Mouse (Mus musculus): ENCODE data around the gene Nelfe. TPM values are rescaled to one million over a fixed set of nuclear protein-coding genes. Genes with fewer than 3 reads are reported as not detected.
A peak's percentile ranks its signal among the peaks of the same experiment; 100 is the strongest.
"Not testable (repeated sequence)": the region's sequence is repeated elsewhere in the genome, so short reads cannot be mapped to it uniquely, and the experiment has no call there.

Gene Nelfe
- polyA plus RNA-seq, 2 experiments from 2014 or later = 45.4 to 53.4 TPM

- peak; percentile 41 for ATAC-seq
Measured at GRCm38 (mm10) chr17:34894074-34894597, 43.9 kb downstream of the Nelfe start.

DNA sequence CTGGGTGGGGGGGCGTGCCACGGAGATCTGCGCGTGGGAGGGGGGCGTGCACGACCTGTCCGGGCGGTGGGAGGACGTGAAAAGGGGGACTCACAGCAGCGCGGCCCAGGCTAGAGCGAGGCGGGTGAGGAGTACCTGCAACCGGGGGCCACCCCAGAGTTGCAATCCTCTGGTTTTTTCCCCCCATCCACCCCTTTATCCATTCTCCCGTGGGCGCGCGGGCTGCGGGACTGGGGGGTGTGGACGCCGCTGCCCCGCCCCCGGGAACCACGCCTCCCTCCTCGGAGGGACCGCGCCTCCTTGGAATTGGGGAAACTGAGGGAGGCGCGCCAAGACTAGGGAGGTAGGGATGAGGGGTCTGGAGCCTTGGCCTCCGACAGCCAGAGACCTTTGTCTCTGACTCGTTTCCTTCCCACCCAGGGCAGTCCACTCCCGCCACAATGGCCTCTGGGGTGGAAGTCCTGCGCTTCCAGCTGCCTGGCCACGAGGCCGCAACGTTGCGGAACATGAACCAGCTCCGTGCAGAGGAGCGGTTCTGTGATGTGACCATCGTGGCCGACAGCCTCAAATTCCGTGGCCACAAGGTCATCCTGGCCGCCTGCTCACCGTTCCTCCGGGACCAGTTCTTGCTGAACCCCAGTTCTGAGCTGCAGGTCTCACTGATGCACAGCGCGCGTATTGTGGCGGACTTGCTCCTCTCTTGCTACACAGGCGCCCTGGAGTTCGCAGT, 44.8 kb downstream of the Nelfe start:
- ATAC-seq = no peak

GRCm38 (mm10) chr17:34895724-34896123, 45.5 kb downstream of the Nelfe start:
- no peak for ATAC-seq

GRCm38 (mm10) chr17:34896366-34896765, 46.2 kb downstream of the Nelfe start:
- ATAC-seq = peak; percentile 11

DNA sequence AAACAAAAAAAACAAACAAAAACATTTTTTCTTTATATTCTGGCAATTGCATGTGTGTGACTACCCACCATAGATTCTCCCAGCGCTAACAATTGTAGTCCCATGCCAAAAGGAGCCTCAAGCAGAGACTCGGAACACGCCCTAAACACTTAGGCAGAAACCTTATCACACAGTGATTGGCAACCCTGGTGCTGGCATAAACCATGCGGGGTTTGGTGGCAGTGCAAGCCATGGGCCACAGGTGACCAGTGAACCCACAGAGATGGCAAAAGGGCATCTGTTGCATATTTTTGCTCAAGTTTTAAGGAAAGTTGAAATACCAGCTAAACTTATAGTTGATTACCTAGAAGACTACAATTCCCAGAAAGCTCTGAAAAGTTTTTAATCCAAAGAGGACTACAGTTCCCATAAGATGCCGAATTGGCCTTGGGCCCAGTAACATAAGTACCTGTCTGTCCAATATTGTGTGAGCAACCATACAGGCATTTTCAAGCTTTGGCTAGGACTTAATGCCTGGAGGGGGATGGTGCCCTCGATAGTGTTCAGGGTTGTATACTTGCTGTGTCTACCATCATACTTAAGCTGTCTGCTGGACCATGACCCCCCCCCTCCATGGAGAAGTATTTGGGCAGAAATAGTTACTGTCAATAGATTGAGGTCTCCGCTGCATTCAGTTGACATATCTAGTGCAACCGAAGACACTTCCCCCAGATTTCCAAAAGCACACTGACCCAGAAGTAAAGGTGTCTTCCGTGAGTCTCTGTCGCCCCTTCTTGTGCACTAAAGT, 47.4 kb downstream of the Nelfe start:
- no peak for ATAC-seq

DNA sequence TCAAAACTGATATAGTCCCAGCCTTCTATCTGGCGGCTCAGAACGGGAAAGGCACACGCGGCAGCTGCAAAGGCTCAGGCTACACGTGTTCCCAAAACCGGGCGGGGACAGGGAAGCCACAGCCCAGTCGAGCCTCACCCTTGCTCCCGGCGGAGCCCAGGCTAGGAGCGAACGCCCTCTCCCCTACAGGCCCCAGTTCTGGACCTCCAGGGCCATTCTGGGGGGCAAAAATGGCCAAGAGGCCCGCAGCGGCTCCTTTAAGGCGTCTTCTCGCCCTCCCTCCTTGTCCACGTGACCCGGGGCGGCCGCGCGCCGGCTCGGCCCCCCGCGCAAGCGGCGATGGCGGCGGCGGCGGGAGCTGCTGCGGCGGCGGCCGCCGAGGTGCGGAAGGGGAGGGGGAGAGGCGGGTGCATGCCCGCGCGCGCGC, 48.0 kb downstream of the Nelfe start, which contains the start of the genes C2 and Ehmt2:
Gene C2 (minus strand): TSS at position 106 of the 427 bp plus-strand sequence.
Gene Ehmt2 (plus strand): TSS at position 310 of the 427 bp plus-strand sequence.
- peak; percentile 47 for ATAC-seq

- ATAC-seq = no peak
Measured at GRCm38 (mm10) chr17:34898706-34899052, 48.5 kb downstream of the Nelfe start.

- peak; percentile 24 for ATAC-seq
Measured at GRCm38 (mm10) chr17:34899053-34899889, 49.1 kb downstream of the Nelfe start.

DNA sequence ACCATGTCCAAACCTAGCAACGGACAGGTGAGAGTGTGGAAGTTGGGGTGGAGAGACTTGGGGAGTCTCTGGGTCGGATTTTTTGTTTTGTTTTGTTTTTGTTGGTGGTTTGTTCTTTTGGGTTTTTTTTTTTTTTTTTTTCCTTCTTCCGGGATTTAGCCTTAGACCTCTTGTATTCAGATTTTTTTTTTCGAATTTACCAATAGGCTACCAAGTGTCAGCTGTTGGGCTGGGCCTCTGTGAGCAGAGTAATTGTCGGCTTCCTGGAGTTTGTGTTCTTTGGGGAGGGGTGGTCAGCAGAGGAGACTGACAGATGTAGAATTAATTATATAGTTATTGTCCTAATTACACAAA, 49.7 kb downstream of the Nelfe start:
- ATAC-seq = peak; percentile 53

DNA sequence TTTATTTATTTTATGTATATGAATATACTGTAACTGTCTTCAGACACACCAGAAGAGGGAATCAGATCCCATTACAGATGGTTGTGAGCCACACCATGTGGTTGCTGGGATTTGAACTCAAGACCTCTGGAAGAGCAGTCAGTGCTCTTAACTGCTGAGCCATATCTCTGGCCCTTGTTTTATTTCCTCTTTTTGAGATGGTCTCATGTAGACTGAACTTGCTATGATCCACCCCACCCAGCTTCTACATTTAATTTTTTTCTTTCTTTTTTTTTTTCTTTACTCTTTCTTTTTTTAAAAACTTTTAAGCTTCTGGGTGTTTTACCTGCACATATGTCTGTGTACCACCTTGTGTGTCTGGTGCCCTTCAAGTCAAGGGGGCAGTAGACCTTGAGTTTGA, 50.6 kb downstream of the Nelfe start:
- not testable (repeated sequence) for ATAC-seq

DNA sequence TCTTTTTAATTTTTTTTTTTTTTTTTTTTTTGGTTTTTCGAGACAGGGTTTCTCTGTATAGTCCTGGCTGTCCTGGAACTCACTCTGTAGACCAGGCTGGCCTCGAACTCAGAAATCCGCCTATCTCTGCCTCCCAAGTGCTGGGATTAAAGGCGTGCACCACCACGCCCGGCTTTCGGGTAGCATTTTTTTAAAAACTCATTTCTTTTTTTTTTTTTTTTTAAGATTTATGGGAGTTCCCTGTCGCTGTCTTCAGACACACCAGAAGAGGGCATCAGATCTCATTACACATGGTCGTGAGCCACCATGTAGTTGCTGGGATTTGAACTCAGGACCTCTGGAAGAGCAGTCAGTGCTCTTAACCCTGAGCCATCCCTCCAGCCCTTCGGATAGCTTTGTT, 51.8 kb downstream of the Nelfe start:
- not testable (repeated sequence) for ATAC-seq

GRCm38 (mm10) chr17:34902895-34903294, 52.7 kb downstream of the Nelfe start:
- ATAC-seq = no peak

Other genes with a start within 250 kb of the Nelfe start
- gene Rnf5, start 246.7 kb upstream of the Nelfe start, polyA plus RNA-seq (2017; shearing (Covaris generic)) = 10 to 100 TPM; 49.0 to 56.9 TPM
- gene Agpat1, start 246.1 kb upstream of the Nelfe start, polyA plus RNA-seq (2017; shearing (Covaris generic)) = 10 to 100 TPM; 16.9 to 18.4 TPM
- 1 to 10 TPM; 1.3 to 1.9 TPM for gene Egfl8, start 234.4 kb upstream of the Nelfe start, polyA plus RNA-seq (2017; shearing (Covaris generic))
- 10 to 100 TPM; 13.3 to 16.8 TPM for gene Ppt2, start 221.9 kb upstream of the Nelfe start, polyA plus RNA-seq (2017; shearing (Covaris generic))
- 1 to 10 TPM in 1 of 2 experiments, under 1 TPM in 1; 0.34 to 1.4 TPM for gene Prrt1, start 220.9 kb upstream of the Nelfe start, polyA plus RNA-seq (2017; shearing (Covaris generic))
- gene Fkbpl, start 205.6 kb upstream of the Nelfe start, polyA plus RNA-seq (2017; shearing (Covaris generic)) = 1 to 10 TPM; 3.5 to 5.4 TPM
- gene Atf6b, start 203.2 kb upstream of the Nelfe start, polyA plus RNA-seq (2017; shearing (Covaris generic)) = 10 to 100 TPM; 15.6 to 26.7 TPM
- gene Tnxb, start 179.9 kb upstream of the Nelfe start, polyA plus RNA-seq (2017; shearing (Covaris generic)) = not detected
- gene C4b, start 106.5 kb upstream of the Nelfe start, polyA plus RNA-seq (2017; shearing (Covaris generic)) = not detected
- not detected for gene Cyp21a1, start 45.8 kb upstream of the Nelfe start, polyA plus RNA-seq (2017; shearing (Covaris generic))
- 10 to 100 TPM; 37.3 to 51.6 TPM for gene Stk19, start 13.4 kb upstream of the Nelfe start, polyA plus RNA-seq (2017; shearing (Covaris generic))
- 10 to 100 TPM; 19.8 to 28.0 TPM for gene Dxo, start 13.4 kb upstream of the Nelfe start, polyA plus RNA-seq (2017; shearing (Covaris generic))
- 10 to 100 TPM; 26.0 to 38.5 TPM for gene Skiv2l, start 181 bp upstream of the Nelfe start, polyA plus RNA-seq (2017; shearing (Covaris generic))
- under 1 TPM; 0.79 to 0.83 TPM for gene Cfb, start 12.1 kb downstream of the Nelfe start, polyA plus RNA-seq (2017; shearing (Covaris generic))
- gene Zbtb12, start 29.1 kb downstream of the Nelfe start, polyA plus RNA-seq (2017; shearing (Covaris generic)) = not detected
- not detected for gene Gm20547, start 31.7 kb downstream of the Nelfe start, polyA plus RNA-seq (2017; shearing (Covaris generic))
- under 1 TPM in 1 of 2 experiments, not detected in 1; 0.73 TPM for gene C2, start 47.9 kb downstream of the Nelfe start, polyA plus RNA-seq (2017; shearing (Covaris generic))
- 10 to 100 TPM; 32.8 to 37.0 TPM for gene Ehmt2, start 48.1 kb downstream of the Nelfe start, polyA plus RNA-seq (2017; shearing (Covaris generic))
- gene Slc44a4, start 64.1 kb downstream of the Nelfe start, polyA plus RNA-seq (2017; shearing (Covaris generic)) = not detected
- gene Neu1, start 80.9 kb downstream of the Nelfe start, polyA plus RNA-seq (2017; shearing (Covaris generic)) = 10 to 100 TPM; 18.6 to 19.9 TPM
- gene Hspa1b, start 108.8 kb downstream of the Nelfe start, polyA plus RNA-seq (2017; shearing (Covaris generic)) = 1 to 10 TPM in 1 of 2 experiments, not detected in 1; 7.0 TPM
- not detected for gene Gm20481, start 119.5 kb downstream of the Nelfe start, polyA plus RNA-seq (2017; shearing (Covaris generic))
- 1 to 10 TPM in 1 of 2 experiments, under 1 TPM in 1; 0.17 to 5.1 TPM for gene Hspa1a, start 121.8 kb downstream of the Nelfe start, polyA plus RNA-seq (2017; shearing (Covaris generic))
- under 1 TPM in 1 of 2 experiments, not detected in 1; 0.46 TPM for gene Hspa1l, start 122.3 kb downstream of the Nelfe start, polyA plus RNA-seq (2017; shearing (Covaris generic))
- 10 to 100 TPM; 45.5 to 61.3 TPM for gene Lsm2, start 131.5 kb downstream of the Nelfe start, polyA plus RNA-seq (2017; shearing (Covaris generic))
- 10 to 100 TPM; 28.5 to 29.1 TPM for gene Vars, start 150.6 kb downstream of the Nelfe start, polyA plus RNA-seq (2017; shearing (Covaris generic))
- gene Vwa7, start 166.2 kb downstream of the Nelfe start, polyA plus RNA-seq (2017; shearing (Covaris generic)) = under 1 TPM; 0.11 to 0.12 TPM
- 1 to 10 TPM; 1.8 to 2.1 TPM for gene Sapcd1, start 177.6 kb downstream of the Nelfe start, polyA plus RNA-seq (2017; shearing (Covaris generic))
- 1 to 10 TPM; 1.3 to 1.6 TPM for gene Msh5, start 196.4 kb downstream of the Nelfe start, polyA plus RNA-seq (2017; shearing (Covaris generic))
- 100 to 1,000 TPM; 464 to 670 TPM for gene Clic1, start 199.6 kb downstream of the Nelfe start, polyA plus RNA-seq (2017; shearing (Covaris generic))
- 1 to 10 TPM in 1 of 2 experiments, under 1 TPM in 1; 0.36 to 1.8 TPM for gene Ddah2, start 208.6 kb downstream of the Nelfe start, polyA plus RNA-seq (2017; shearing (Covaris generic))
- gene Ly6g6c, start 215.0 kb downstream of the Nelfe start, polyA plus RNA-seq (2017; shearing (Covaris generic)) = not detected
- not detected for gene Mpig6b, start 215.8 kb downstream of the Nelfe start, polyA plus RNA-seq (2017; shearing (Covaris generic))
- gene Ly6g6e, start 226.5 kb downstream of the Nelfe start, polyA plus RNA-seq (2017; shearing (Covaris generic)) = not detected
- not detected for gene Ly6g6d, start 227.7 kb downstream of the Nelfe start, polyA plus RNA-seq (2017; shearing (Covaris generic))
- under 1 TPM in 1 of 2 experiments, not detected in 1; 0.29 TPM for gene Ly6g6f, start 235.2 kb downstream of the Nelfe start, polyA plus RNA-seq (2017; shearing (Covaris generic))
- gene Abhd16a, start 238.9 kb downstream of the Nelfe start, polyA plus RNA-seq (2017; shearing (Covaris generic)) = 10 to 100 TPM; 18.7 to 20.6 TPM